Mouse (Mus musculus): ENCODE data around the gene Ngly1. TPM values are rescaled to one million over a fixed set of nuclear protein-coding genes. Genes with fewer than 3 reads are reported as not detected.
"Not testable (repeated sequence)": the region's sequence is repeated elsewhere in the genome, so short reads cannot be mapped to it uniquely, and the experiment has no call there.

Ngly1 gene
- polyA plus RNA-seq, 1 experiment, result 13.7 TPM

- TF ChIP-seq CTCF (IDR thresholded peaks at IDR 0.05; ENCODE audit: borderline replicate concordance, extremely low read depth, insufficient read depth, insufficient read length) (no peak), POLR2A (IDR thresholded peaks at IDR 0.05; ENCODE audit: borderline replicate concordance, extremely low read depth, insufficient read depth, insufficient read length, poor library complexity, severe bottlenecking) (no peak)
- peak; percentile 46 for DNase-seq (ENCODE audit: low read depth)
These were observed 61.7 kb downstream of the Ngly1 start for GRCm38 (mm10) chr14:16310791-16311190.

- DNase-seq (ENCODE audit: low read depth), result no peak
- no peak for TF ChIP-seq CTCF (IDR thresholded peaks at IDR 0.05; ENCODE audit: borderline replicate concordance, extremely low read depth, insufficient read depth, insufficient read length)
- TF ChIP-seq POLR2A (IDR thresholded peaks at IDR 0.05; ENCODE audit: borderline replicate concordance, extremely low read depth, insufficient read depth, insufficient read length, poor library complexity, severe bottlenecking), result no peak
These were observed 63.5 kb downstream of the Ngly1 start for GRCm38 (mm10) chr14:16312599-16312998.

- not testable (repeated sequence) for DNase-seq (ENCODE audit: low read depth)
These were observed 64.0 kb downstream of the Ngly1 start for GRCm38 (mm10) chr14:16313073-16313472.

- DNase-seq (ENCODE audit: low read depth), result peak; percentile 53
- no peak for TF ChIP-seq POLR2A (IDR thresholded peaks at IDR 0.05; ENCODE audit: borderline replicate concordance, extremely low read depth, insufficient read depth, insufficient read length, poor library complexity, severe bottlenecking)
These were observed 64.9 kb downstream of the Ngly1 start for GRCm38 (mm10) chr14:16313936-16314521.

GRCm38 (mm10) chr14:16314842-16315241 lies 65.8 kb downstream of the Ngly1 start:
- peak; percentile 11 for DNase-seq (ENCODE audit: low read depth)
- TF ChIP-seq POLR2A (IDR thresholded peaks at IDR 0.05; ENCODE audit: borderline replicate concordance, extremely low read depth, insufficient read depth, insufficient read length, poor library complexity, severe bottlenecking) (no peak), CTCF (IDR thresholded peaks at IDR 0.05; ENCODE audit: borderline replicate concordance, extremely low read depth, insufficient read depth, insufficient read length) (no peak)

- DNase-seq (ENCODE audit: low read depth), result no peak
- TF ChIP-seq CTCF (IDR thresholded peaks at IDR 0.05; ENCODE audit: borderline replicate concordance, extremely low read depth, insufficient read depth, insufficient read length) (no peak), POLR2A (IDR thresholded peaks at IDR 0.05; ENCODE audit: borderline replicate concordance, extremely low read depth, insufficient read depth, insufficient read length, poor library complexity, severe bottlenecking) (no peak)
These were observed 67.6 kb downstream of the Ngly1 start for GRCm38 (mm10) chr14:16316715-16317114.

- TF ChIP-seq POLR2A (IDR thresholded peaks at IDR 0.05; ENCODE audit: borderline replicate concordance, extremely low read depth, insufficient read depth, insufficient read length, poor library complexity, severe bottlenecking), result no peak
- no peak for TF ChIP-seq CTCF (IDR thresholded peaks at IDR 0.05; ENCODE audit: borderline replicate concordance, extremely low read depth, insufficient read depth, insufficient read length)
- no peak for DNase-seq (ENCODE audit: low read depth)
These were observed 70.7 kb downstream of the Ngly1 start for GRCm38 (mm10) chr14:16319818-16320217.

GRCm38 (mm10) chr14:16324394-16324793 lies 75.3 kb downstream of the Ngly1 start:
- no peak for DNase-seq (ENCODE audit: low read depth)
- no peak for TF ChIP-seq POLR2A (IDR thresholded peaks at IDR 0.05; ENCODE audit: borderline replicate concordance, extremely low read depth, insufficient read depth, insufficient read length, poor library complexity, severe bottlenecking)
- no peak for TF ChIP-seq CTCF (IDR thresholded peaks at IDR 0.05; ENCODE audit: borderline replicate concordance, extremely low read depth, insufficient read depth, insufficient read length)

GRCm38 (mm10) chr14:16325208-16325607 lies 76.1 kb downstream of the Ngly1 start:
- TF ChIP-seq CTCF (IDR thresholded peaks at IDR 0.05; ENCODE audit: borderline replicate concordance, extremely low read depth, insufficient read depth, insufficient read length), result peak; percentile 20; the same call in 1 of the 2 replicates
- no peak for TF ChIP-seq POLR2A (IDR thresholded peaks at IDR 0.05; ENCODE audit: borderline replicate concordance, extremely low read depth, insufficient read depth, insufficient read length, poor library complexity, severe bottlenecking)

GRCm38 (mm10) chr14:16328531-16328930 lies 79.5 kb downstream of the Ngly1 start:
- peak; percentile 56 for DNase-seq (ENCODE audit: low read depth)
- TF ChIP-seq CTCF (IDR thresholded peaks at IDR 0.05; ENCODE audit: borderline replicate concordance, extremely low read depth, insufficient read depth, insufficient read length), result no peak
- no peak for TF ChIP-seq POLR2A (IDR thresholded peaks at IDR 0.05; ENCODE audit: borderline replicate concordance, extremely low read depth, insufficient read depth, insufficient read length, poor library complexity, severe bottlenecking)

More at GRCm38 (mm10) chr14:16325208-16325607, 76.1 kb downstream of the Ngly1 start:
- DNase-seq (ENCODE audit: low read depth), result no peak

- TF ChIP-seq POLR2A (IDR thresholded peaks at IDR 0.05; ENCODE audit: borderline replicate concordance, extremely low read depth, insufficient read depth, insufficient read length, poor library complexity, severe bottlenecking), result no peak
- TF ChIP-seq CTCF (IDR thresholded peaks at IDR 0.05; ENCODE audit: borderline replicate concordance, extremely low read depth, insufficient read depth, insufficient read length), result no peak
- DNase-seq (ENCODE audit: low read depth), result peak; percentile 12
These were observed 79.9 kb downstream of the Ngly1 start for GRCm38 (mm10) chr14:16328959-16329480.

GRCm38 (mm10) chr14:16329756-16330155 lies 80.7 kb downstream of the Ngly1 start:
- no peak for DNase-seq (ENCODE audit: low read depth)
- no peak for TF ChIP-seq CTCF (IDR thresholded peaks at IDR 0.05; ENCODE audit: borderline replicate concordance, extremely low read depth, insufficient read depth, insufficient read length)
- no peak for TF ChIP-seq POLR2A (IDR thresholded peaks at IDR 0.05; ENCODE audit: borderline replicate concordance, extremely low read depth, insufficient read depth, insufficient read length, poor library complexity, severe bottlenecking)
